Mouse (Mus musculus): Measurements from ENCODE around the gene Ccdc155.

GRCm38 (mm10) chr7:45160866-45161265 is 43.8 kb downstream of the Ccdc155 start:
- no peak for TF ChIP-seq CTCF (IDR thresholded peaks at IDR 0.05; ENCODE audit: low read depth, low read length)
- no peak for TF ChIP-seq POLR2A (IDR thresholded peaks at IDR 0.05; ENCODE audit: extremely low read depth, insufficient read depth, low read length)
